Mouse (Mus musculus): ENCODE measurements around the gene Rps19. TPM values are rescaled to one million over a fixed set of nuclear protein-coding genes. Genes with fewer than 3 reads are reported as not detected.

The Rps19 gene
- polyA plus RNA-seq, 1 experiment from 2014 or later, result 3,015 TPM

DNA sequence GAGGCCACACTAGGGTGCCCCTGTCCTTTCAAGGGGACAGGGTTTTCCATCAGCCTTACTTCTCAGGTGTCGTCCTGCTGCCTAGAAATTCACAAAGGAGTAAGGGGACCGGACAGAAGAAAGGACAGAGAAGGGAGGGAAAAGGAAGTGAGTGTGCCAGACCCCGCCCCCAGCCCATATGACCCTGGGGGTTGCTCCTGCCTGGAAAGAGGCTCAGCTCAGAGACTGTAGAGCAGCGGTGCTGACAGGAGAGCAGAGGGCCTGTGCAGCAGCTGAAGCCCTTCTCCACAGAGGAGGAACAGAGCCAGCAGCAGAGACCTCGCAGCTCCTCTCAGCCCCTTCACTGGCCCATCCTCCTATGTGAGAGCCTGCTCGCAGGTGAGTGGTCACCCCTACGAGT lies 30.5 kb upstream of the Rps19 start:
- WGBS, result 22% methylated on average over 7 of the region's 7 CpGs
- ATAC-seq (ENCODE audit: insufficient read depth), result no peak

DNA sequence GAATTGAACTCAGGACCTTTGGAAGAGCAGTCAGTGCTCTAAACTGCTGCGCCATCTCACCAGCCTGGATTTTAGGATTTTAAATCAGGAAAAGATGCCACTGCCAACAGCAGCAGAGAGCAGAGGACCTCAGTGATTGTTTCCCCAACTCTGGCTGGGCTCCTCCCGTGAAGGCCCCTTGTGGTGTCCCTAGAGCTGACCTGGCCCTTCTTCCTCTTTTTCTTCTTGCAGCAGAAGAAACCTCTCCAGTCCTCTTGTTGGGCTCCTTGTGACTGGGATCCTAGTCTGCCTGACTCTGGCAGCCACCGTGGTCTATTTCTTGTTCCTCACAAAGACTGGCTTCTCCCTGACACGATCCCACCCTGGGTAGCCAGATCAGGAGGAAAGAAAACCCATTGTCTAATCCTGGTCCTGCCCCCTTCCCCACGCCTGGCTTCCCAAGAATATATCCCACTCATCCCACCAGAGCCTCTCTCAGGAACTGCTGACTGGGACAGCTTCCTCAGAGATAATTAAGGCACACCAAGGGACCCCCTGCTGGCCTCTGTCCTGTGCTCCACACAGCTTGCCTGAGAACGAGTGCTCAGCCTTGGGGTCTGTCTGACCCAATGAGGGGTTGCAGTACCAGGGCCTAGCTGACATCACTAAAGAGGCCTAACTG lies 27.6 kb upstream of the Rps19 start:
- Histone ChIP-seq H3K9me3 (ENCODE audit: low read depth, low read length) (no peaks in the 10 kb centered on the region), H3K4me3 (ENCODE audit: low read depth, low read length) (no peak overlapping the region), H3K4me2 (no peak overlapping the region), H3K4me1 (ENCODE audit: insufficient read depth) (no peaks in the 10 kb centered on the region), H3K27ac (ENCODE audit: low read depth) (no peak overlapping the region), H3K27me3 (ENCODE audit: insufficient read depth, low read length) (no peaks in the 10 kb centered on the region), H3K36me3 (ENCODE audit: insufficient read depth) (no peaks in the 10 kb centered on the region), H3K9ac (no peak overlapping the region)
- DNase-seq (no peak), ATAC-seq (ENCODE audit: insufficient read depth) (no peak)
- no peak for TF ChIP-seq CTCF (IDR thresholded peaks at IDR 0.05; ENCODE audit: low read depth)
- WGBS, result 49% methylated on average over 6 of the region's 6 CpGs

More for the DNA sequence above, 30.5 kb upstream of the Rps19 start:
- no peak for DNase-seq
- Histone ChIP-seq H3K4me2 (no peak overlapping the region), H3K36me3 (ENCODE audit: insufficient read depth) (no peaks in the 10 kb centered on the region), H3K9ac (no peak overlapping the region), H3K27me3 (ENCODE audit: insufficient read depth, low read length) (no peaks in the 10 kb centered on the region), H3K4me1 (ENCODE audit: insufficient read depth) (no peaks in the 10 kb centered on the region), H3K27ac (ENCODE audit: low read depth) (no peak overlapping the region; the same call in 1 of the 2 replicates), H3K9me3 (ENCODE audit: low read depth, low read length) (no peaks in the 10 kb centered on the region), H3K4me3 (ENCODE audit: low read depth, low read length) (no peak overlapping the region)
- TF ChIP-seq CTCF (IDR thresholded peaks at IDR 0.05; ENCODE audit: low read depth), result no peak

DNA sequence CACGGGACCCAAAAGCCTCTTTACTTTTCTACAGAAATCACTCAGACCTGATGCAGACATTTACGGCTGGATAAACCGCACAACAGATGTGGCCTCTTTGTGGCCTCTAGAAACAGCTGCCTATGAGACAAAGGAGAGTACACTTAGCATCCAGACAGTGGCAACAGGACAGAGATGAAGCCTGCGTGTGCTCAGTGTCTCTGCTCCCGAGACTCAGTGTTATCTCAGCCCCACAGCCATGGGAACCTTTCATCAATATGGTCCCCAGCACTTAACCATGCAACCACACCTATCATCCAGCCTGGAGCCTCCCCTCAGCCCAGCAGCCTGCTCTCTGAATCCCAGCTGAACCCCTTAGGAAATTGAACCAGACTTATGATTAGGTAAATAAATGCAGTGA lies 24.9 kb upstream of the Rps19 start:
- Histone ChIP-seq H3K9me3 (ENCODE audit: low read depth, low read length) (no peaks in the 10 kb centered on the region), H3K4me1 (ENCODE audit: insufficient read depth) (no peaks in the 10 kb centered on the region), H3K27me3 (ENCODE audit: insufficient read depth, low read length) (no peaks in the 10 kb centered on the region), H3K9ac (no peak overlapping the region), H3K4me3 (ENCODE audit: low read depth, low read length) (no peak overlapping the region), H3K36me3 (ENCODE audit: insufficient read depth) (no peaks in the 10 kb centered on the region), H3K27ac (ENCODE audit: low read depth) (no peak overlapping the region), H3K4me2 (no peak overlapping the region)
- no peak for TF ChIP-seq CTCF (IDR thresholded peaks at IDR 0.05; ENCODE audit: low read depth)
- no peak for DNase-seq
- no peak for ATAC-seq (ENCODE audit: insufficient read depth)
- WGBS, result 66% methylated on average over 5 of the region's 5 CpGs

DNA sequence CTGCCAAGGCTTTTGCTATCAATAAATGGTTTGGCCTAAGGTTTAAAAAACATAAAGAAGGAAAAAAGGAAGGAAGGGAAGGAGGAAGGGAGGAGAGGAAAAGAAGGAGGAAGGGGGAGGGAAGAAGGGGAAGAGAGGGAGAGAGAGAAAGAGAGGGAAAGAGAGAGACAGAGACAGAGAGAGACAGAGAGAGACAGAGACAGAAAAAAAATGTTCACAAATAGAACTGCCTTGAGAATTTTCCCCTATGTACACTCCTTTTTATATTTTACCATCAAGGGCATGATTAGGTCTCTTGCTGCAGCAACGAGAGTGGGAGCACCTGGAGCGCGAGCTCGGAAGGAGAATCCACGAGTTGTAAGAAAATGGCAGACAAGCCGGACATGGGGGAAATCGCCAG lies 22.3 kb upstream of the Rps19 start, which contains the start of gene Gm9844:
Gene Gm9844 (plus strand): TSS at position 301 of the 400 bp plus-strand sequence.
- WGBS, result 78% methylated on average over 7 of the region's 7 CpGs
- ATAC-seq (ENCODE audit: insufficient read depth) (no peak), DNase-seq (no peak)
- no peak within 1 kb of the TSS for H3K4me2 ChIP-seq
- H3K27me3 ChIP-seq (ENCODE audit: insufficient read depth, low read length), result no peaks in the 10 kb centered on the region
- no peak for TF ChIP-seq CTCF (IDR thresholded peaks at IDR 0.05; ENCODE audit: low read depth)
- no peak within 1 kb of the TSS for H3K9ac ChIP-seq
- H3K9me3 ChIP-seq (ENCODE audit: low read depth, low read length), result no peaks in the 10 kb centered on the region
- no peaks in the 10 kb centered on the region for H3K4me1 ChIP-seq (ENCODE audit: insufficient read depth)
- H3K27ac ChIP-seq (ENCODE audit: low read depth), result no peak within 1 kb of the TSS
- H3K36me3 ChIP-seq (ENCODE audit: insufficient read depth), result no peaks in the 10 kb centered on the region
- H3K4me3 ChIP-seq (ENCODE audit: low read depth, low read length), result no peak within 1 kb of the TSS

DNA sequence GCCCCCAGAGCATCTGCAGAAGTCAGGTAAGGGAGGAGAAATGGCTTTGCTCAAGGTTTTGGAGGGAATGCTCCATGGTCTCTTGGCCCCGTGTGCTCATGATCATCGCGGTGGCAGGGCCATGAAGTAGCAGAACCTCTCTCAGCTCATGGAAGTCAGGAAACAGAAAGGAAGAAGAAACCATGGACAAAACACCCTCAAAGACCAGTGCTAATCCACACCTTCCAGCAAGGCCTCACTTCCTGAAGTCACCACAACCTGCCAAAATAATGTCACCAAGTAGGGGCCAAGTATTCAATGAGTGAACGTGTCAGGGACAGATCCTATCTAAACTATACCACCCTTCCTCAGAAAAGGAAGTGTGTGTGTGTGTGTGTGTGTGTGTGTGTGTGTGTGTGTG lies 21.3 kb upstream of the Rps19 start:
- 73% methylated on average over 4 of the region's 4 CpGs for WGBS
- H3K4me3 ChIP-seq (ENCODE audit: low read depth, low read length), result no peak overlapping the region
- DNase-seq (no peak), ATAC-seq (ENCODE audit: insufficient read depth) (no peak)
- no peaks in the 10 kb centered on the region for H3K4me1 ChIP-seq (ENCODE audit: insufficient read depth)
- no peaks in the 10 kb centered on the region for H3K27me3 ChIP-seq (ENCODE audit: insufficient read depth, low read length)
- no peak for TF ChIP-seq CTCF (IDR thresholded peaks at IDR 0.05; ENCODE audit: low read depth)
- no peaks in the 10 kb centered on the region for H3K9me3 ChIP-seq (ENCODE audit: low read depth, low read length)
- no peak overlapping the region for H3K9ac ChIP-seq
- H3K4me2 ChIP-seq, result no peak overlapping the region
- H3K27ac ChIP-seq (ENCODE audit: low read depth), result no peak overlapping the region
- no peaks in the 10 kb centered on the region for H3K36me3 ChIP-seq (ENCODE audit: insufficient read depth)

DNA sequence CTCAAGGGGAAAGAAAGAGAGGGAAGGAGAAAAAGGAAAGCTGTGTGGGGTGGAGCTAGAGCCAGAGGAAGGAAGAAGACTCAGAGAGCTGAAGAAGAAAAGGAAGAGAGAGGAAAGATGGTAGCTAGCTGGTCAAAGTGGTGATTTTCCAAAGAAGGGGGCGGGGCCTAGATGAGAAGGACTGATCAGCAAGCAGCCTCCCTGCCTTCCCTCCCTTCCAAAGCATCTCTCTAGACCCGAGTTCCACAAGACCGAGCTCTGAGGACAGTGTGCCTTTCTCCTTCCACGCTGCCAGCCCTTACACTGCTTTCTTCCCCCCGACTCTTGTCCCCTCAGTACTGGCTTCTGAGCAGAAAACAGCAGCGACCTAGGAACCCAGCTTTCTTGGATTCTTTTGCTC lies 20.0 kb upstream of the Rps19 start:
- Histone ChIP-seq H3K27ac (ENCODE audit: low read depth) (no peak overlapping the region), H3K4me3 (ENCODE audit: low read depth, low read length) (no peak overlapping the region), H3K4me2 (no peak overlapping the region), H3K4me1 (ENCODE audit: insufficient read depth) (no peaks in the 10 kb centered on the region), H3K36me3 (ENCODE audit: insufficient read depth) (no peaks in the 10 kb centered on the region), H3K27me3 (ENCODE audit: insufficient read depth, low read length) (no peaks in the 10 kb centered on the region; the same call in 1 of the 2 replicates), H3K9me3 (ENCODE audit: low read depth, low read length) (no peaks in the 10 kb centered on the region), H3K9ac (no peak overlapping the region)
- no peak for ATAC-seq (ENCODE audit: insufficient read depth)
- DNase-seq, result no peak
- no peak for TF ChIP-seq CTCF (IDR thresholded peaks at IDR 0.05; ENCODE audit: low read depth)
- WGBS, result 28% methylated on average over 6 of the region's 6 CpGs

DNA sequence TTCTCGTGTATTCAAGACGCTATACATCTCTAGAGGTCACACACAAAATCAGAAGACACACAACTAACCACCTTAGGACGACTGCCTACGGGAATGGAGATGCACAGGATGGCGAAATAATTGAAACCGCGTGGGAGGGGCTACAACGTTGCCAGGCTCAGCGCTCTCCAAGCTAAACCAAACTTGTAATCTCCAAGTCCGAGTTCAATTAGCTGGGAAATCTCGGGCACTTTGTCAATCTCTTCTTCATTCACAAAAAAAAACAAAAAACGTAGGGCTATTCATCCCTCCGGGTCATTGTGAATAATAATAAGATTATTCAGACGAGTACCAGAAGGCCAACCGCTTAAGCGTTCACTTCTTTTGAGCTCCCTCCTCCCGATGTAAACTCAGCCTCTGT lies 15.1 kb upstream of the Rps19 start:
- no peak overlapping the region for H3K27ac ChIP-seq (ENCODE audit: low read depth)
- no peak overlapping the region for H3K4me2 ChIP-seq
- ATAC-seq (ENCODE audit: insufficient read depth), result no peak
- no peaks in the 10 kb centered on the region for H3K36me3 ChIP-seq (ENCODE audit: insufficient read depth)
- H3K4me3 ChIP-seq (ENCODE audit: low read depth, low read length), result no peak overlapping the region
- TF ChIP-seq CTCF (IDR thresholded peaks at IDR 0.05; ENCODE audit: low read depth), result no peak
- no peak for DNase-seq
- no peak overlapping the region for H3K9ac ChIP-seq
- H3K4me1 ChIP-seq (ENCODE audit: insufficient read depth), result no peaks in the 10 kb centered on the region
- 64% methylated on average over 17 of the region's 17 CpGs for WGBS
- H3K27me3 ChIP-seq (ENCODE audit: insufficient read depth, low read length), result no peaks in the 10 kb centered on the region; the same call in none of the 2 replicates
- no peaks in the 10 kb centered on the region for H3K9me3 ChIP-seq (ENCODE audit: low read depth, low read length)
